Mouse (Mus musculus) hindbrain, embryonic 12.5 days (tissue): ENCODE measurements at regions not wholly inside any gene's neighbourhood (a gene's known extent, or its start where the extent isn't known, plus 50 kb on each side); places are given as distances from the start of the nearest gene placed in this dataset.

ENCODE experiments used
- ATAC-seq: fragments of 200-750 bp; cut with Nextera tagmentation; 2 replicates; pipeline ENCODE4 v1.8.0; 2017; ENCODE audit warnings: moderate TSS enrichment; ENCODE audit not compliant: low FRiP score
- H3K27ac ChIP-seq: fragments of 300-500 bp; sonication (generic); 2 replicates; pipeline ENCODE4 v1.5.1; 2016; ENCODE audit warnings: mild to moderate bottlenecking
- H3K27me3 ChIP-seq: fragments of 300-500 bp; sonication (generic); 2 replicates; pipeline ENCODE4 v1.6.1; 2016; ENCODE audit warnings: mild to moderate bottlenecking
- H3K36me3 ChIP-seq: fragments of 300-500 bp; sonication (generic); 2 replicates; pipeline ENCODE4 v1.6.1; 2016; ENCODE audit warnings: mild to moderate bottlenecking
- H3K4me1 ChIP-seq: fragments of 300-500 bp; sonication (generic); 2 replicates; pipeline ENCODE4 v1.6.1; 2016
- H3K4me2 ChIP-seq: fragments of 300-500 bp; sonication (generic); replicated peaks from 2 replicates; pipeline ENCODE4 v1.6.1; 2016; ENCODE audit warnings: mild to moderate bottlenecking
- H3K4me3 ChIP-seq: fragments of 300-500 bp; sonication (generic); 2 replicates; pipeline ENCODE4 v1.5.1; 2016; ENCODE audit warnings: mild to moderate bottlenecking
- H3K9ac ChIP-seq: fragments of 300-500 bp; sonication (generic); 2 replicates; pipeline ENCODE4 v1.6.1; 2016; ENCODE audit warnings: mild to moderate bottlenecking, moderate library complexity
- H3K9me3 ChIP-seq: fragments of 300-500 bp; sonication (generic); replicated peaks from 2 replicates; pipeline ENCODE4 v1.6.1; 2016; ENCODE audit warnings: mild to moderate bottlenecking
- WGBS: fragments of 180-500 bp; shearing (Covaris S2); methylation state at CpG from one replicate; pipeline ENCODE4 v1.1.7; 2016; 5-methylcytosine and 5-hydroxymethylcytosine counted together

DNA sequence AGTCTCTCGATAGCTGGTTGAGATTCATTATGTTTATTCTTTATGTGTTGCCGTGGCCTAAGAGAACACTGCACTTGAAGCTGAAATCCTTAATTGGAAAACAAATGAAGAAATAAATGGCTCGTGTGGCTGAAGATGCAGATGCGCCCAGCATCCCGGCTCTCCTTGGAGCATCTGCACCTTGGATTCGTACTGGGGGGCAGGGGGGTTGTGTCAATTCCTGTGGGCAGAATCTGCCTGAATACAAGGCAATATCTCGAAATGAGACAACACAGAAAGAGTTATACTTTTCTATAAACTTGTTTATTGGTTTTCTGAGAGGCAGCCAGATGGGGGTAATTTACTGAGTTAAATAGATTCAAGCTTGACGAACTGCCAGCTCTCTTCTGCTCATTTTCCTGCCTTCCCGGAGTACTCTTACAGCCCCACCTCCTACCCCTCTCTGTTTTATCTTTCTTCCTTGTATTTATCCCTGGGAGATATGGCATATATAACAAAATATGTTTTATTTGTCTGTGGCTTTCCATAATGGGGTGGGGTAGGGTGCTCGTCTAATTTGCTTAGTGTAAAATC, 229.1 kb downstream of the Pmp22 start:
- H3K36me3 ChIP-seq: no peaks in the 10 kb centered on the region
- no peak for ATAC-seq
- H3K27ac ChIP-seq: no peak overlapping the region
- WGBS: 85% methylated on average over 10 of the region's 10 CpGs
- H3K27me3 ChIP-seq: no peaks in the 10 kb centered on the region
- H3K4me2 ChIP-seq: no peak overlapping the region
- no peak overlapping the region for H3K9ac ChIP-seq
- no peaks in the 10 kb centered on the region for H3K9me3 ChIP-seq
- H3K4me1 ChIP-seq: no peaks in the 10 kb centered on the region
- H3K4me3 ChIP-seq: no peak overlapping the region

- Histone ChIP-seq H3K4me3 (no peak overlapping the region), H3K9ac (no peak overlapping the region), H3K4me1 (no peaks in the 10 kb centered on the region), H3K9me3 (0 out of 2 replicates have a peak, but pooled peaks cover 3% of the 10 kb centered on the region), H3K27me3 (no peaks in the 10 kb centered on the region), H3K4me2 (no peak overlapping the region), H3K36me3 (no peaks in the 10 kb centered on the region), H3K27ac (no peak overlapping the region)
- WGBS: 91% methylated on average over 6 of the region's 6 CpGs
- ATAC-seq: no peak
These were observed 239.0 kb downstream of the Pmp22 start for GRCm38 (mm10) chr11:63367756-63368265.

- no peak overlapping the region for H3K4me2 ChIP-seq
- WGBS: 90% methylated on average over 2 of the region's 2 CpGs
- H3K9me3 ChIP-seq: peaks cover 8% of the 10 kb centered on the region; the same call in 1 of the 2 replicates
- no peaks in the 10 kb centered on the region for H3K36me3 ChIP-seq
- ATAC-seq: no peak
- no peak overlapping the region for H3K27ac ChIP-seq
- H3K4me1 ChIP-seq: no peaks in the 10 kb centered on the region
- no peaks in the 10 kb centered on the region for H3K27me3 ChIP-seq
- H3K4me3 ChIP-seq: no peak overlapping the region
- H3K9ac ChIP-seq: no peak overlapping the region
These were observed 240.7 kb downstream of the Pmp22 start for GRCm38 (mm10) chr11:63369475-63369874.

DNA sequence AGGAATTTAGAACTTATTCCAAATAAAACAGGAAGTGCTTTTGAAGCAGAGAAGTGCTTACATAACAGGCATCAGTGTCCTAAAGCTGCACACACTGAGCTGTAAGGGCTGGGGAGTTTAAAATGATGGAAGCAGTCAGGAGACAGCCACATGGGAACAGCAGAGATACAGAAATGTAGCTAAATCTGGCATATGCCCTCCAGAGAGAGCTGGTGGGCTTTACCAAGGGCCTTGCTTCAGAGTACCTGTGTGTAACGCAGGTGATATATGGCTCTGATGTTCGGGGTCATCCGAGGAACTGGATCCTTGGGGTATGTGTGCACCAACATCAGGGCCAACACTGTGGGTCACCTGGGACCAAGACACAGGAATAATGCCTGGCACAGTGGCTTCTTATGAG, 247.5 kb downstream of the Pmp22 start:
- ATAC-seq: no peak
- H3K4me3 ChIP-seq: no peak overlapping the region
- H3K4me1 ChIP-seq: no peaks in the 10 kb centered on the region
- no peak overlapping the region for H3K27ac ChIP-seq
- H3K9ac ChIP-seq: no peak overlapping the region
- H3K27me3 ChIP-seq: no peaks in the 10 kb centered on the region
- H3K4me2 ChIP-seq: no peak overlapping the region
- no peaks in the 10 kb centered on the region for H3K36me3 ChIP-seq
- peaks cover 5% of the 10 kb centered on the region; the same call in 1 of the 2 replicates for H3K9me3 ChIP-seq
- 95% methylated on average over 3 of the region's 3 CpGs for WGBS

DNA sequence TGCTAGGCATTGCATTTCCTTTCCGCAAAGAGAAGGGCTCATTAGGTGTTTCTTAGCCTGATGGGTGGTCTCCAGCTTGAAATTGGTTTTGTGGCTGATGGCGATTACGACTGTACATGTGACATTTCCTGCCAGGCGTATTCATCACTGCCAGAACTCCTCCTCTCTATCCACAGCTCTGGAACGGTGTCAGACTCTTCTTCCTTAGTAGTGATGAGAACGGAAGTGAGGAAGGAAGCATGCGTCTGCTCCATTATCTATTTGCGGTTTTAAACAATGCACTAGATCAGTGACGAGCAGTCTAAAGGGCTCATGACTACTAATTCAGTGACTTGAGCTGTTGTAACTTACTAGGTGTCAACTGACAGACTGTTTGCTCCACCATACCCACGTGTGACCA, 248.2 kb downstream of the Pmp22 start:
- no peak overlapping the region for H3K4me2 ChIP-seq
- H3K9ac ChIP-seq: no peak overlapping the region
- H3K4me3 ChIP-seq: no peak overlapping the region
- H3K36me3 ChIP-seq: no peaks in the 10 kb centered on the region
- H3K27ac ChIP-seq: no peak overlapping the region
- no peaks in the 10 kb centered on the region for H3K4me1 ChIP-seq
- no peaks in the 10 kb centered on the region for H3K27me3 ChIP-seq
- peaks cover 5% of the 10 kb centered on the region; the same call in 1 of the 2 replicates for H3K9me3 ChIP-seq
- 77% methylated on average over 10 of the region's 10 CpGs for WGBS
- no peak for ATAC-seq

- Histone ChIP-seq H3K27me3 (no peaks in the 10 kb centered on the region), H3K4me3 (no peak overlapping the region), H3K4me1 (no peaks in the 10 kb centered on the region), H3K9me3 (no peaks in the 10 kb centered on the region), H3K9ac (no peak overlapping the region), H3K27ac (no peak overlapping the region), H3K36me3 (no peaks in the 10 kb centered on the region), H3K4me2 (no peak overlapping the region)
- ATAC-seq: no peak
- 76% methylated on average over 4 of the region's 4 CpGs for WGBS
These were observed 259.5 kb downstream of the Pmp22 start for GRCm38 (mm10) chr11:63388247-63388646.

DNA sequence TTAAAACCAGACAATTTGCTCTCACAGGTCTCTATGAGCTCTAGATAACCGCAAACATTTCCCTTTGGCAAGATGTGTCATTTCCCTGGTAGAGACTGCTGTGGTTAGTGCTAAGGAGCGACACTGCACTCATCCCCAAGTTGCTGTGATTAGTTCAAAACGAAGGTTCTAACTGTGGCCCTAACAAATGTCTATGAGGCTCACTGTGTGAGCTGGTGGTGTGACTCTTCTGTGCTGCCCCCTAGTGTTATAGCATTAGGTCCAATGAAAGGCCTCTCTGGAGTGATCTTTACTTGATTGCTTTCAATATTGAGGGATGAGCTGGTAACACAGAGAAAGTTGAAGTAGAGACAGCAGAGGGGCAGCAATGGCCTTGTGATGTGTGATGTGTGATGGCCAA, 262.7 kb downstream of the Pmp22 start:
- Histone ChIP-seq H3K4me1 (peaks cover 3% of the 10 kb centered on the region), H3K27me3 (no peaks in the 10 kb centered on the region; the same call in 1 of the 2 replicates), H3K4me3 (no peak overlapping the region), H3K9me3 (no peaks in the 10 kb centered on the region), H3K36me3 (no peaks in the 10 kb centered on the region), H3K9ac (no peak overlapping the region), H3K4me2 (no peak overlapping the region), H3K27ac (no peak overlapping the region)
- 51% methylated on average over 3 of the region's 3 CpGs for WGBS
- no peak for ATAC-seq

- Histone ChIP-seq H3K27ac (no peak overlapping the region), H3K27me3 (no peaks in the 10 kb centered on the region; the same call in 1 of the 2 replicates), H3K4me3 (no peak overlapping the region), H3K9ac (no peak overlapping the region), H3K4me2 (no peak overlapping the region), H3K4me1 (peaks cover 6% of the 10 kb centered on the region), H3K36me3 (no peaks in the 10 kb centered on the region), H3K9me3 (no peaks in the 10 kb centered on the region)
- no peak for ATAC-seq
- 63% methylated on average over 3 of the region's 3 CpGs for WGBS
These were observed 263.6 kb downstream of the Pmp22 start for GRCm38 (mm10) chr11:63392378-63392777.

DNA sequence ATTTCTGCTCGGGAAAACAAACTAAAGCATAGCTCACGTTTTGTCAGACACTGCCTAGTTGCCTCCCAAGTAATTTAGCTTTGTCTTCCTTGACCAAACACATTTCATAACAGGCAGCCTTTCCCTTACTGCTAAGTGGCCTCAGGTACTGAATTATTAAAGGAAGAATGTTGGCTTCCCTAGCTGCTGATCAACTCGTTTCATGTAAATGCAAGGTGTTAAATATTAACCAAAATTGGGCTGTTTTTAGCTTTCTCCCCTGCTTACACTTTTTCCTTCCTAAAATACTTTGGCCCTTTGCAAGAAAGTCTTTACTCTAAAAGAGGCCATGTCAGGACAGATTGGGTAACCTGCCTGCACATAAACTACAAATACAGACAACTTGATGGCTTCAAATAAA, 265.4 kb downstream of the Pmp22 start:
- no peaks in the 10 kb centered on the region for H3K36me3 ChIP-seq
- no peaks in the 10 kb centered on the region for H3K9me3 ChIP-seq
- 80% methylated on average over 3 of the region's 3 CpGs for WGBS
- no peak overlapping the region for H3K9ac ChIP-seq
- H3K4me2 ChIP-seq: no peak overlapping the region
- H3K4me1 ChIP-seq: peaks cover 6% of the 10 kb centered on the region
- H3K4me3 ChIP-seq: no peak overlapping the region
- H3K27me3 ChIP-seq: no peaks in the 10 kb centered on the region; the same call in 1 of the 2 replicates
- ATAC-seq: no peak
- H3K27ac ChIP-seq: no peak overlapping the region

- Histone ChIP-seq H3K9me3 (no peaks in the 10 kb centered on the region), H3K27me3 (no peaks in the 10 kb centered on the region; the same call in 1 of the 2 replicates)
- ATAC-seq: peak; percentile 85
These were observed 267.6 kb downstream of the Pmp22 start for GRCm38 (mm10) chr11:63396386-63396785.

DNA sequence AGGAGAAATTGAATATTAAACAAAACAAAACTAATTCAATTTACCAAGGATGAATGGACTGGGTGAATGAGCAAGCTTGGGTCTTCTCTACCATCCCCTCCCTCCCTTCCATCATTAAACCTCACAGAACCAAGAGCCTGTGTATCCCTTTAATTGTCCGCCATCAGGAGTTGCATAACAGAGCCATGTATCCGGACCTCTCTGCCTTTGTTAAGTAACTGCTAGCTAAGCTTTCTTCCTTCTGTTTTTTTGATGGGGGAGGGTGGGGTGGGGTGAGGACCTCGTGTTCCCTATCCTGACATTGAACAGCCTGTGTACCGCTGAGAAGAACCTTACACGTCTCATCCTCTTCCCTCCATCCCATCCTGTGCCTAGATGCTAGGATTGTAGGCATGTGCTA, 274.0 kb downstream of the Pmp22 start:
- no peak overlapping the region for H3K4me2 ChIP-seq
- peaks cover 10% of the 10 kb centered on the region for H3K27me3 ChIP-seq
- no peak overlapping the region for H3K4me3 ChIP-seq
- no peaks in the 10 kb centered on the region for H3K9me3 ChIP-seq
- no peak overlapping the region for H3K9ac ChIP-seq
- no peaks in the 10 kb centered on the region for H3K36me3 ChIP-seq
- no peak overlapping the region for H3K27ac ChIP-seq
- ATAC-seq: no peak
- WGBS: 66% methylated on average over 5 of the region's 5 CpGs
- H3K4me1 ChIP-seq: no peaks in the 10 kb centered on the region

More at GRCm38 (mm10) chr11:63396386-63396785, 267.6 kb downstream of the Pmp22 start:
- peaks cover 6% of the 10 kb centered on the region for H3K4me1 ChIP-seq
- H3K27ac ChIP-seq: no peak overlapping the region
- H3K9ac ChIP-seq: no peak overlapping the region
- 41% methylated on average over 8 of the region's 8 CpGs for WGBS
- no peak overlapping the region for H3K4me3 ChIP-seq
- H3K36me3 ChIP-seq: no peaks in the 10 kb centered on the region
- H3K4me2 ChIP-seq: no peak overlapping the region

DNA sequence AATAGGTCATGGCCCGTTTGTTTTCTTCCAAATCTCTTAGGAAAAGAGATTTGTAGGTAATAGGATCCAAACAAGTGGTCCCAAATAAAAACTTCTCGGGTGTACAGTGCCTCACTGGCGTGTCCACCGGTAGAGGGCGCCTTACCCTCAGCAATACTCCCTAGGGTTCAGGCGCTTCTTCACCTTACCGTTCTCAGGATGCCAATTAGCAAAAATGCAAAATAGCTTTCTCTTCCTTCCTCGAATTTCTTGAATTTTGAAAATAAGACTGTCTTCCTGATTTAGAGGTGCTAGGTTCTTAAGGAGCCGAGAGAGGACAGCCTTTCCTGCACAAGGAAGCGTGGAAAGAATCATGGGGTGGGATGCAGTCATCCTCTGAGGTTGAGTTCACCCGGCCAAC, 275.9 kb downstream of the Pmp22 start:
- Histone ChIP-seq H3K27me3 (peaks cover 14% of the 10 kb centered on the region), H3K4me1 (no peaks in the 10 kb centered on the region), H3K9me3 (no peaks in the 10 kb centered on the region), H3K4me2 (peak overlapping the region; percentile 30; the same call in 1 of the 2 replicates), H3K27ac (no peak overlapping the region), H3K36me3 (no peaks in the 10 kb centered on the region), H3K4me3 (no peak overlapping the region), H3K9ac (no peak overlapping the region)
- ATAC-seq: 0 out of 2 replicates have a peak, but pooled peaks have one; percentile 60
- WGBS: 17% methylated on average over 11 of the region's 11 CpGs

GRCm38 (mm10) chr11:63409431-63409830, 280.6 kb downstream of the Pmp22 start:
- 90% methylated on average over 1 of the region's 1 CpGs for WGBS
- H3K36me3 ChIP-seq: no peaks in the 10 kb centered on the region
- H3K4me2 ChIP-seq: no peak overlapping the region
- no peak overlapping the region for H3K27ac ChIP-seq
- no peak overlapping the region for H3K9ac ChIP-seq
- H3K9me3 ChIP-seq: no peaks in the 10 kb centered on the region
- H3K27me3 ChIP-seq: peaks cover 17% of the 10 kb centered on the region
- ATAC-seq: no peak
- peaks cover 17% of the 10 kb centered on the region for H3K4me1 ChIP-seq
- no peak overlapping the region for H3K4me3 ChIP-seq
